Mouse (Mus musculus) ES-E14 (cell line): Measurements from ENCODE around the gene Psme2.

Experiments
- CHD2 ChIP-seq: IDR thresholded peaks from 2 replicates; pipeline ENCODE4 v1.6.1; 2014; ENCODE audit warnings: mild to moderate bottlenecking, low read depth, low read length, inconsistent platforms
- HCFC1 ChIP-seq: IDR thresholded peaks from 2 replicates; pipeline ENCODE4 v1.6.1; 2012; ENCODE audit warnings: low read length, inconsistent platforms, borderline replicate concordance; ENCODE audit not compliant: insufficient read depth
- MAFK ChIP-seq: IDR thresholded peaks from 2 replicates; pipeline ENCODE4 v1.6.1; 2014; ENCODE audit warnings: mild to moderate bottlenecking, low read depth, low read length, inconsistent platforms; ENCODE audit not compliant: insufficient read depth
- ZC3H11A ChIP-seq: IDR thresholded peaks from 2 replicates; pipeline ENCODE4 v1.6.1; 2012; ENCODE audit warnings: low read depth, mild to moderate bottlenecking, inconsistent platforms, low read length, borderline replicate concordance
- ZNF384 ChIP-seq: IDR thresholded peaks from 2 replicates; pipeline ENCODE4 v1.6.1; 2012; ENCODE audit warnings: low read depth, low read length, inconsistent platforms

DNA sequence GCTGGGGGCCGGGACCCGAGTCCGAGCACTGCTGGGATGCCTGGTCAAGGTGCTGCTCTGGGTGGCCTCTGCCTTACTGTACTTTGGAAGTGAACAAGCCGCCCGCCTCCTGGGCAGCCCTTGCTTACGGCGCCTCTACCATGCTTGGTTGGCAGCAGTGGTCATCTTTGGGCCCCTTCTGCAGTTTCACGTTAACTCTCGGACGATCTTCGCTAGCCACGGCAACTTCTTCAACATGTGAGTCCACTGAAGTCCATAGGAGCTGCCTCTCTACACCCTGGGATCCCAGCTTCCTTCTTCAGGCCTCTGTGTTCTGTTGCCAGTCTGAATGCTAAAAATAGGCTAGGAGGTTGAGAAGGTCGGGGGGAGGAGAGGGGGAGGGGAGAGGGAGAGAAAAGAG lies 15.2 kb downstream of the Psme2 start:
- TF ChIP-seq CHD2 (no peak), MAFK (no peak), HCFC1 (no peak), ZC3H11A (no peak), ZNF384 (no peak)
